Mouse (Mus musculus): ENCODE data around the gene Ryr2. TPM values are rescaled to one million over a fixed set of nuclear protein-coding genes. Genes with fewer than 3 reads are reported as not detected.
"Not testable (repeated sequence)": the region's sequence is repeated elsewhere in the genome, so short reads cannot be mapped to it uniquely, and the experiment has no call there.

The Ryr2 gene
- total RNA-seq, 1 experiment from 2014 or later, result not detected

DNA sequence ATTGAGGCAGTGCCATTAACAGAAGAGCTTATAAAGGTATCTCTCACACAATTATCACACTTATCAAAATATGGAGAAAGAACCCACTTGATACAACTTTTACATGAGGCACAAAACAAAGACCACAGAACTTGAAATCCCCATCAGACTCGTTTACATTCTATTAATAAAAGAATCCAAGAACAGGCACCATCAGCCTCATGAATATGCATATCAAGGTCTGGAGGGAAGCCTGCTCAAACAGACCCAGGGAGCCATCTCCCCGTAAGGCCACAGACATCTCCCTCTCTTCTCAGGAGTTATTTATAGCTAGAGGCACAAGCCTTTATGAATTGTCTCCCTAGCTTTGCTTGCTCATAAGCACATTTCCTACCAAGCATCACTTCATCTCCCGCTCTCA lies 227.7 kb downstream of the Ryr2 start:
- ATAC-seq (replicated peaks in 1 of 2; ENCODE audit: insufficient read depth in 1 of 2, low FRiP score in 2 of 2, low TSS enrichment in 1 of 2, low read depth in 1 of 2, poor library complexity in 2 of 2, severe bottlenecking in 2 of 2), result no peak

DNA sequence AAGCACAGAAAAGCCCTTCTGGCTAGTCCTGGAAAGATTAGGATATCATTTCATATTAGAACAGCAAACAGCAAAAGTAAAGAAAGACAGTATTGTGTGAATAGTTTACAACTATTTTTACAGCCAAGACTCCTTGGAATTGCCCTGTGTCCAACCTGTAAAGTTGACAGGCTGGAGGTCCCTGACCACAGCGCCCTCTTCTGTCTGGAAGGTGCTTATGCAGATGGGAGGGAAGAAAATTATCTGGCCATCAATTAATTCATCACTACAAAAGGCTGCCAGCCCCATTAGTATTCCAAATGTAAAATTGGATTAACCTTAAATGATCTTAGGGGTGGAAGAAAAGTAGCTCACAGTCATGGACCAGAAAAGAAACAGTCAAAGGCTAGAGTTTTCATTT lies 231.9 kb downstream of the Ryr2 start:
- no peak for ATAC-seq (replicated peaks in 1 of 2; ENCODE audit: insufficient read depth in 1 of 2, low FRiP score in 2 of 2, low TSS enrichment in 1 of 2, low read depth in 1 of 2, poor library complexity in 2 of 2, severe bottlenecking in 2 of 2)

DNA sequence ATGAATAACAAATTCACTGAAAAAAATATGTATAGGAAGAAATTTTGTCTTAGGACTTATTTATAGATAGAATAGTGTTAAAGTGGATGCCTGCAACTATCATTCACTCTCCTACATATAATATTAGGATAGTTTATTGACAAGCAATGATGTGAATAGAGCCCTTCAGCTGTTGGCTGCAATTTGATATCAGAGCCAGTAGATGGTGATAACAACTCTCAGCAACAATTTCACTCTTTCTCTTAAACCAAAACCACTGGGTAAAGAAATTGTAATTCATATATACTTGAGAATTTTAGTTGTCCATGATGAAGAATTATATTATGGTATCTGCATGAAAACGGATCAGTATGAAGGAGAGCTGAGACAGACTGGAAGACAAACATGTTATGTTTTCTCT lies 236.8 kb downstream of the Ryr2 start:
- no peak for ATAC-seq (replicated peaks in 1 of 2; ENCODE audit: insufficient read depth in 1 of 2, low FRiP score in 2 of 2, low TSS enrichment in 1 of 2, low read depth in 1 of 2, poor library complexity in 2 of 2, severe bottlenecking in 2 of 2)

GRCm38 (mm10) chr13:11869486-11869885 lies 237.3 kb downstream of the Ryr2 start:
- no peak for ATAC-seq (replicated peaks in 1 of 2; ENCODE audit: insufficient read depth in 1 of 2, low FRiP score in 2 of 2, low TSS enrichment in 1 of 2, low read depth in 1 of 2, poor library complexity in 2 of 2, severe bottlenecking in 2 of 2)

GRCm38 (mm10) chr13:11868979-11869378 lies 237.8 kb downstream of the Ryr2 start:
- no peak for ATAC-seq (replicated peaks in 1 of 2; ENCODE audit: insufficient read depth in 1 of 2, low FRiP score in 2 of 2, low TSS enrichment in 1 of 2, low read depth in 1 of 2, poor library complexity in 2 of 2, severe bottlenecking in 2 of 2)

DNA sequence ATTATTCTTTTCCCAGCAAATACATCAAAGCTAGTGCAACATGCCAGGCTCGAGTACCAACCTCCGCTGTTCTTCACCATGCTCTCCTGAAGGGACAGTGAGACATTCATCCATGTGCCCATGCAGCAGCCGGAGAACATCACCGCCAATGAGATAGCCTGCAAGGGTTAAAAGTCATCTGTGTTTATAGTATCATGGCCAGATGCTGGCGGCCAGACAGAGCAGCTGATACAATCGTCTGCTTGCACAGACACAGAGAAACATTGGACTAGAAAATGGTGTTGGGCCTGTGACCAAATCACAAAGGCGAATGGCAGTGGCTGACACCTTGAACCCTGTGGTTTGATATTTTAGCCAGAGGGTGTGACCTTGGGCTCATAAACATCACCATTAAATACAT lies 238.7 kb downstream of the Ryr2 start:
- ATAC-seq (replicated peaks in 1 of 2; ENCODE audit: insufficient read depth in 1 of 2, low FRiP score in 2 of 2, low TSS enrichment in 1 of 2, low read depth in 1 of 2, poor library complexity in 2 of 2, severe bottlenecking in 2 of 2), result no peak

DNA sequence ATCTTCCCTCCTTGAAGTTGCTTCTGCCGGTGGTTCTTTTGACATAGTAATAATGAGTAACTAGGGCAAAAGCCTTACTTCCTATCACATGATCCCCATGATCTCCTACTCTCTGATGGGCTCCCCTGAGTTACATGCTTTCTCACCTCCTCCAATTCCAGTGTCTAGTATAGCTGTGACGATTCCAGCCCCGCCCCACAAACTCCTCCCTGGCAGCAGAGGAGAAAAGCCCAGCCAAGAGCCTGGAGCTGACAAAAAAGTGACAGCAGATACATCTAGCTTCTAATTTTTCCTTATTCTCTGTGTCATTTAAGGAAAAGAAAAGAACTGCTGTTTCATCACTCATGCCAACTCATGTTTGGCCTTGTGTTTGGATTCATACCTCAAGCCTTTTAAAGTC lies 241.5 kb downstream of the Ryr2 start:
- no peak for ATAC-seq (replicated peaks in 1 of 2; ENCODE audit: insufficient read depth in 1 of 2, low FRiP score in 2 of 2, low TSS enrichment in 1 of 2, low read depth in 1 of 2, poor library complexity in 2 of 2, severe bottlenecking in 2 of 2)

GRCm38 (mm10) chr13:11851691-11852090 lies 255.1 kb downstream of the Ryr2 start:
- ATAC-seq (replicated peaks in 1 of 2; ENCODE audit: insufficient read depth in 1 of 2, low FRiP score in 2 of 2, low TSS enrichment in 1 of 2, low read depth in 1 of 2, poor library complexity in 2 of 2, severe bottlenecking in 2 of 2), result no peak

GRCm38 (mm10) chr13:11843889-11844288 lies 262.9 kb downstream of the Ryr2 start:
- ATAC-seq (replicated peaks in 1 of 2; ENCODE audit: insufficient read depth in 1 of 2, low FRiP score in 2 of 2, low TSS enrichment in 1 of 2, low read depth in 1 of 2, poor library complexity in 2 of 2, severe bottlenecking in 2 of 2), result no peak

DNA sequence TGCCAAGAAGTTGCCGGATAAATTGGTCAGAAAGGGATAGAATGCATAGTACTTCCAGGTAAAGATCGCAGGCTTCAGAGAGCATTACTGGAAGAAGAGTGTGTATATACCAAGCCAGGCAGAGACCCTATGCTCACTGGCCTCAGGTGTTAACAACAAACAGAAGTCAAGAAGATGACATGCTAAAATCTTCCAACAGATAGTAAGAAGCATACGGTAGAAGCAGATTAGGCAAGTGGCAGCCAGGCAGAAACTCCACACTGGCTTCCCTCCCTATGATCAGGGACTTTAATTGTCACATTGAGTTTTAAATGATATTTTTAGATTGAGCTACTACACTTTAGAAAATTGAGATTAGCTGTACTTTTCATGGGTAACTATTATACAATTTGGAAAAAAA lies 268.9 kb downstream of the Ryr2 start:
- no peak for ATAC-seq (replicated peaks in 1 of 2; ENCODE audit: insufficient read depth in 1 of 2, low FRiP score in 2 of 2, low TSS enrichment in 1 of 2, low read depth in 1 of 2, poor library complexity in 2 of 2, severe bottlenecking in 2 of 2)

DNA sequence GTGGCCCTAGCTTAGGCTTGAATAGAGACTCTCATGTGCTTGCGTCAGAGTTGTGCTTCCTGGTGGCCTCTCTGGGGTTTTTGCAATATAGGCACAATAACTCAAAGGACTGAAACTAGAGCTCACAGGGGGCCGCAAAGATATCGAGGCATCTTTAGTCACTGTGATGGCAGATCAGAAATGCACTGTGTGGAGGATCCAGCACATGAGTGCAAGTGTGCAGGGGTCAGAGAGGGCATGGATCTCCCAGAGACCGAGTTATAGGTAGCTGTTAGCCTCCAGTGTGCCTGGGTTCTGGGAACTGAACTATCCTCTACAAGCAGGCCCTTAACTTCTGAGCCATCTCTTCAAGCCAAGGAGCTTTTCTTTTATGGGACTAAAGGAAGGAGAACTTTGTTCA lies 269.6 kb downstream of the Ryr2 start:
- ATAC-seq (replicated peaks in 1 of 2; ENCODE audit: insufficient read depth in 1 of 2, low FRiP score in 2 of 2, low TSS enrichment in 1 of 2, low read depth in 1 of 2, poor library complexity in 2 of 2, severe bottlenecking in 2 of 2), result no peak

DNA sequence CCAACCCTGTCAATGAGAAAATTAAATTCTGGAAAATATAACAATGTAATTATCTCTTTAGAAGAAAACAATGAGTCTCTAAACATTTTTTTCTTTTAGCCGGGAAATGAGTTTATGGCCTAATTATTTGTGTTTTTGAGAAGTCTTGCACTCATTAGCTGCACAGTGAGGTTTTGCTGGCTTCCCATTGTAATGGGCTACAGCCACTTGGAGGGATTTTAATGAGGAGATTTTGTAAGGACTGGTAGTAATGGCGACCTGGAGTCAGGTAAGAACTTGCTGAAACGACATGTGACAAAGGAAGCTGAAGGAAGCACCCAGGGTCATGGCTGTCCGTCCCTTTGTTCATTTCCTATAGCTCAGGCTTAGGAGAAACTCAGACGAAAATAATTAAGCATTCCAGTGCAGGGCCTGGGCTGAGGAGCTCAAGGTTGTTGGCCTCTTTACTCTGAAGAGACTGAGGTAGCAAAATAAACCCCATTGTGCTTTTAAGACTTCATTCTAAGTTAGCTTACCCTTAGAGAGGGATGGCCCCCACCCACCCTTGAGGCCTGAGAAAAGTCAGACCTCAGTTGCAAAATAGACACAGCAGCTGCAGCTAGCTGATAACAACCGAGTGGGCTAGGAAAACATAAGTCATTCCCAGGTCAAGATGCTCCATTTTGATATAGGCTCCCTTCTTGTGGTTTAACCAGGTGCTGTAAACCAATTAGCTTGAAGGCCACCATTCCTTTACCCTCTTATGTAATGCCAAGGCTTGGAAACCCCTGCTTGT lies 270.3 kb downstream of the Ryr2 start:
- ATAC-seq (replicated peaks in 1 of 2; ENCODE audit: insufficient read depth in 1 of 2, low FRiP score in 2 of 2, low TSS enrichment in 1 of 2, low read depth in 1 of 2, poor library complexity in 2 of 2, severe bottlenecking in 2 of 2), result 0 out of 4 replicates have a peak, but pooled peaks of 1 of the 2 experiments have one; percentile 17

DNA sequence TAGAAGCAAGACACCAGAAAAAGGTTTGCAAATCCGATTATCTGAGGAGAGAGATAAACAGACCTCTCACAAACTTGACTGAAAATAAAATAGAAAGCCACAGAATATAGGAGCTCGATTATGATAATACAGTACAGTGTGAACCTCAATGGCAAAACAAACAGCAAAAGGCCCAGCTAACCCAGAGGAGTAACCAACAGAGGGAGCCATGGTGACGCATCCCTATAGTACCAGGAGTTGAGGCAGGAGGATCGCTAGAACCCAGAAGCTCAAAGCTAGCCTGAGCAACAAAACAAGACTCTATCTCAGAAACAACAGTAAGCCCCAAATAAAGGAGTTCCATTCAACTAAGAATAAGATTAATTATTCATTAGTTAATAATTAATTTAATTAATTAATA lies 275.5 kb downstream of the Ryr2 start:
- ATAC-seq (replicated peaks in 1 of 2; ENCODE audit: insufficient read depth in 1 of 2, low FRiP score in 2 of 2, low TSS enrichment in 1 of 2, low read depth in 1 of 2, poor library complexity in 2 of 2, severe bottlenecking in 2 of 2), result no peak

GRCm38 (mm10) chr13:11825563-11826226 lies 281.1 kb downstream of the Ryr2 start:
- ATAC-seq (replicated peaks in 1 of 2; ENCODE audit: insufficient read depth in 1 of 2, low FRiP score in 2 of 2, low TSS enrichment in 1 of 2, low read depth in 1 of 2, poor library complexity in 2 of 2, severe bottlenecking in 2 of 2), result no peak

DNA sequence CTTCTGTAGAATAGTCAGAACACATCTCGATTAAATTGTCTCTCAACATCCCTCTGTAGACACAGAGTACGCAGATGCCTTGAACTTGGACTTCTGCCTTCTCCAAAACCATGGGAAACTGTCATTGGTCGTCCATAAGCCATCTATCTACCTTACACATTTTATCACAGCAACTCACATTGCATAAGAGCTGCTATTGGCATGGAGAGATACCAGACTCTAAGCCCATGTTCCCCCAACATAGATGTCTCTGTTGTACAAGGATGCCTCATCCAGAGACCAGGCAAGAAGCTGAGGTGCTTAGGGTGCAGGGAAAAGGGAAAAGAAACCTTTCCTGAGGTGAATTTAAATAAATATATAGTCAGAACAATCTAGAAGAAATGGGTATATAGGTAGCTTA lies 288.0 kb downstream of the Ryr2 start:
- ATAC-seq (replicated peaks in 1 of 2; ENCODE audit: insufficient read depth in 1 of 2, low FRiP score in 2 of 2, low TSS enrichment in 1 of 2, low read depth in 1 of 2, poor library complexity in 2 of 2, severe bottlenecking in 2 of 2), result no peak

DNA sequence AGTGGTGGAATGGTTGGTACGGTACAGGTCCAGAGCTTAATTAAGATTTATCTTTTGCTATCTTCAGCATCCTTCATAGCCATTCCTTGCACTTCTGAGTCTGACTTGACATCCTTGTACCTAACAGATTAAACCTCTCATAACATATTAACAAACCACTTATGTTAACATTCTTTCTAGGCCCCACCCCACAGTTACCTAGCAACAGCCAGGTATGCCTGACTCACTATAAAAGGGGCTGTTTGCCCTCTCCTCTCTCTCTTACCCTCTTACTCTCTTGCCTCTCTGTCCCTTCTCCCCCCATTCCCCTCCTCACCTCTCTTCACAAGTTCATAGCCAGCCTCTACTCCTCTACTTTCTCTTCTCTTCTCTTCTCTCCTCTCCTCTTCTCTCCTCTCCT lies 297.4 kb downstream of the Ryr2 start:
- not testable (repeated sequence) for ATAC-seq (replicated peaks in 1 of 2; ENCODE audit: insufficient read depth in 1 of 2, low FRiP score in 2 of 2, low TSS enrichment in 1 of 2, low read depth in 1 of 2, poor library complexity in 2 of 2, severe bottlenecking in 2 of 2)

DNA sequence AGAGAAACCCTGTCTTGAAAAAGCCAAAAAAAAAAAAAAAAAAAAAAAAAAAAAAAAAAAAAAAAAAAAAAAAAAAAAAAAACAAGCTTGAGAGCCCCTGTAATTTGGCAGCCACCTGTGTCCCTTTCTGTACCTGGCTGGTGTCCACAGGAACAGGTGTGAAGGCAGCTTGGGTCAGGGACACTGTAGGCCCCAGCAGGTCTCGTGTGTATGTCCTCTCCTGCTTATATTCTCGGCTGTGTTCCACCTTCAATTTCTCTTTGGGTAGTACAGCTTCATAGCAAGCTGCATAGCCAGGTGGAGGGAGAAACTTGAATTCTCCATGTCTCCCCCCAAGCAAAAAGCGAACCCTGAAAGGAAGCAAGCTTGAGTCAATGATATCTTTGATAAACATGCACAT lies 314.2 kb downstream of the Ryr2 start:
- no peak for ATAC-seq (replicated peaks in 1 of 2; ENCODE audit: insufficient read depth in 1 of 2, low FRiP score in 2 of 2, low TSS enrichment in 1 of 2, low read depth in 1 of 2, poor library complexity in 2 of 2, severe bottlenecking in 2 of 2)

DNA sequence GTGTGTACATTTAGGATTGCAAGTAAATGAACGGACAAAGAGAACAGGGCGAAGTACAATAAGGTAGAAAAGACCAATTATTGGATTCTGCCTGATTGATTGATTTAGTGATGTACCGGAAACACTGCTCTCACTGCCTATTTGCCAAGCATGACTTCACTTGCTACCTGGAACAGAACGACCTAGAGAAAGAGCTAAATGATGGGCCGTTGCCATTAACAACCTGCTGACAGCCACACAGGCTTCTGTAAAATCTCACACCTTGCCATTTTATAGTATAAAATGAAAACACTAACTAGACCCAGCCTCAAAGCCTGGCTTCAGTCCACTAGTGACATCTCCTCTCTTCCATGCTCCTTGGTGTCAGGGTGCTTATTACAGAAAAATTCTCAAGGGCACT lies 316.2 kb downstream of the Ryr2 start:
- no peak for ATAC-seq (replicated peaks in 1 of 2; ENCODE audit: insufficient read depth in 1 of 2, low FRiP score in 2 of 2, low TSS enrichment in 1 of 2, low read depth in 1 of 2, poor library complexity in 2 of 2, severe bottlenecking in 2 of 2)
